Mouse (Mus musculus): ENCODE results near the gene Mien1.

DNA sequence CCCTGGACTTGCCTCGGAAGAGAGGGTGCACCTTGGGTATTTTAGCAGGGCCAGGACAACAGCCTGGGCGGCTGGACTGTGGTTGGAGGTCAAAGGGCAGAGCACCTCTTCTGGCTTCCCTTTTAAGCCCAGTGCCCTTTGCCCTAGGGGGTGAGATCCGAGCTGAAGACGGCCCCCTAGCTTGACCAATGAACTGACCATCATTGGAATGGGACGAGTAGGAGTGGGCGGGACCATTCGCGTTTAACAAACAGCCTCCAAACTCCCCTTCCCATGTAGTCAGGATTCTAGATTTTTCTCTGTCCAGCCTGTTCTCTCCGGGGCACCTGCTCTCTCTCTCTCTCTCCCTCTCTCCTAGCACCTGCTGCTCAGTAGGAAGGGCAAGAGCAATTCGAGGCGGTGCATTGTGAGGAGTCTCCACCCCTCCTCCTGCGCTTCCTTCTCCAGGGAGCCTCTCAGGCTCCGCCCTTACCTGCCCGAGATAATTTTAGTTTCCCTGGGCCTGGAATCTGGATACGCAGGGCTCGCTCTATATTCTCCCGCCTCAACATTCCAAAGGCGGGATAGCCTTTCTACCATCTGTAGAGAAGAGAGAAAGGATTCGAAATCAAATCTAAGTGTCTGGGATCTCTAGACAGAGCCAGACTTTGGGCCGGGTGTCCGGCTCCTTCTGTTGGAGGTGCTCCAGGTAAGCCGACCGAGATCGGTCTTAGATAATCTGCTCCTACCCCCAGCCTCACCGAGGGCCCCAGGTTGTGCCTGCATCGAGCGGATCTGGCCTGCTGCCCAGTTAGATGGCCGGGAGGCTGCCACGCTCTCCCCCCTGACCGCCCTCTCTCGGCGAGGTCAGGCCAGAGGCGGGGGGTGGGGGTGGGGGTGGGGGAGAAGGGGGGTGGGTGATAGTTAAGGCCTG is 8.0 kb upstream of the Mien1 start:
- TF ChIP-seq CTCF (IDR thresholded peaks at IDR 0.05; ENCODE audit: extremely low read depth, insufficient read depth, low read length) = no peak
- TF ChIP-seq POLR2A (IDR thresholded peaks at IDR 0.05; ENCODE audit: extremely low read depth, insufficient read depth, low read length) = no peak
